Mouse (Mus musculus) thymus, adult 2 months (tissue): ENCODE data around the gene Ufc1. TPM values are rescaled to one million over a fixed set of nuclear protein-coding genes. Genes with fewer than 3 reads are reported as not detected.

ENCODE experiments used
- DNase-seq: peaks from one replicate; pipeline ENCODE4 v3.0.0; 2021
- H3K27ac ChIP-seq: fragments of 200-500 bp; 2 replicates; pipeline ENCODE4 v1.5.1; 2012; ENCODE audit warnings: low read length, control low read depth; ENCODE audit not compliant: control insufficient read depth, insufficient read depth
- H3K27me3 ChIP-seq: fragments of 200-500 bp; 2 replicates; pipeline ENCODE4 v1.6.1; 2012; ENCODE audit warnings: mild to moderate bottlenecking, low read length, moderate library complexity, mixed read lengths; ENCODE audit not compliant: control insufficient read depth, insufficient read depth
- H3K36me3 ChIP-seq: fragments of 200-500 bp; 2 replicates; pipeline ENCODE4 v1.6.1; 2012; ENCODE audit warnings: mild to moderate bottlenecking, low read length, moderate library complexity; ENCODE audit not compliant: control insufficient read depth, insufficient read depth
- H3K4me1 ChIP-seq: fragments of 200-500 bp; replicated peaks from 2 replicates; pipeline ENCODE4 v1.6.1; 2012; ENCODE audit warnings: low read length; ENCODE audit not compliant: control insufficient read depth, insufficient read depth
- H3K4me3 ChIP-seq: fragments of 200-500 bp; 2 replicates; pipeline ENCODE4 v1.5.1; 2012; ENCODE audit warnings: mild to moderate bottlenecking, low read length, control low read depth, moderate library complexity; ENCODE audit not compliant: control insufficient read depth, insufficient read depth
- CTCF ChIP-seq: fragments of 200-500 bp; IDR thresholded peaks from 2 replicates; pipeline ENCODE4 v1.5.1; 2012; ENCODE audit warnings: mild to moderate bottlenecking, control low read depth, low read length, moderate library complexity, borderline replicate concordance; ENCODE audit not compliant: control insufficient read depth, poor library complexity, insufficient read depth; ENCODE audit errors: extremely low read depth
- POLR2A ChIP-seq: fragments of 200-500 bp; IDR thresholded peaks from 2 replicates; pipeline ENCODE4 v1.6.1; 2012; ENCODE audit warnings: mild to moderate bottlenecking, low read length, control low read depth, moderate library complexity; ENCODE audit not compliant: control insufficient read depth, poor library complexity, insufficient read depth; ENCODE audit errors: extremely low read depth
- WGBS: fragments of 180-500 bp; shearing (Covaris S2); methylation state at CpG from one replicate; pipeline ENCODE4 v1.1.7; 2018; 5-methylcytosine and 5-hydroxymethylcytosine counted together
- polyA plus RNA-seq: library from polyadenylated mRNA; depleted of rRNA; stranded (reverse); fragments of >200 nt; gene quantifications from 2 replicates; pipeline ENCODE4 v1.2.3, GENCODE M21; 2012; rRNA removed

Gene Ufc1
- polyA plus RNA-seq = 18.5 and 20.2 TPM in 2 replicates

DNA sequence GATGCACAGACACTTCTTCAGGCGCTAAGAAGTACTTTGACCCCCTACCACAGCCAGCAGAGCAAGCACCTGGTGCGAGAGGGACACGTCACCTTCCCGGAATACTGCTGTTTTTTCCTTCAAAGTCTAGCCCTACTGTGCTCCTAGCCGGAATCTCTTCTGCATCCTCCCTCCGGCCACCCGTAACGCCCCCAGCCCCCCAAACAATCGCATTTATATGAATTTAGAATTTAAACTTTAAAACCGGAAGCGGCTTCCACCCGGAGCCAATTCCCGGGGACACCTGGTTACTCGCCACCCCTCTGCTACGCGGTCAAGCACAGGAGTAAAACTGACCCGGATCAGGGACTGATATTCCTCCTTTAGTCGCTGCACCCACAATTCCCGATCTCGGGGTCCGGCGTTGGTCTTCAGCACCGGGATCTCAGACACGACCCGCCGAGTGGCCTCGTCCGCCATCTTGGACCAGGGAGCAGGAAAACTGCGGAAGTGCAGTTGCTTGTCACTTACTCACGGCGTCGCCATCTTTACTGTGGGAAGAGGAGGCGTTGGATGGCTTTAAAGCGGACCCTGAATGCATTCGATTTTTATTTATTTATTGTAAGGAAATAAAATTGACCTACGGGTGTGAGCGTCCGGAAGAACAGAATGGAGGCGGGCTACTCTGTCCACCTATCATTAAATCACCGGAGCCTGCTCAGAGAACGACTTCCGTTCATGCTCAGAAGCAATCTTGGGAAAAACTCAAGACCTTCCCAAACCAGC is at the start of gene Ufc1:
TSS of gene Ufc1 (minus strand) at position 727 of the 765 bp plus-strand sequence.
- TF ChIP-seq POLR2A (0 out of 2 replicates have a peak, but pooled peaks have one; percentile 41), CTCF (no peak)
- DNase-seq = peak; percentile 76
- WGBS = under 1% methylated on average over 42 of the region's 42 CpGs
- H3K27me3 ChIP-seq = no peaks in the 10 kb centered on the region
- peak within 1 kb of the TSS; percentile 88 for H3K4me3 ChIP-seq
- no peaks in the 10 kb centered on the region; the same call in 1 of the 2 replicates for H3K36me3 ChIP-seq
- H3K27ac ChIP-seq = peak within 1 kb of the TSS; percentile 54
- peaks cover 2% of the 10 kb centered on the region; the same call in 1 of the 2 replicates for H3K4me1 ChIP-seq

DNA sequence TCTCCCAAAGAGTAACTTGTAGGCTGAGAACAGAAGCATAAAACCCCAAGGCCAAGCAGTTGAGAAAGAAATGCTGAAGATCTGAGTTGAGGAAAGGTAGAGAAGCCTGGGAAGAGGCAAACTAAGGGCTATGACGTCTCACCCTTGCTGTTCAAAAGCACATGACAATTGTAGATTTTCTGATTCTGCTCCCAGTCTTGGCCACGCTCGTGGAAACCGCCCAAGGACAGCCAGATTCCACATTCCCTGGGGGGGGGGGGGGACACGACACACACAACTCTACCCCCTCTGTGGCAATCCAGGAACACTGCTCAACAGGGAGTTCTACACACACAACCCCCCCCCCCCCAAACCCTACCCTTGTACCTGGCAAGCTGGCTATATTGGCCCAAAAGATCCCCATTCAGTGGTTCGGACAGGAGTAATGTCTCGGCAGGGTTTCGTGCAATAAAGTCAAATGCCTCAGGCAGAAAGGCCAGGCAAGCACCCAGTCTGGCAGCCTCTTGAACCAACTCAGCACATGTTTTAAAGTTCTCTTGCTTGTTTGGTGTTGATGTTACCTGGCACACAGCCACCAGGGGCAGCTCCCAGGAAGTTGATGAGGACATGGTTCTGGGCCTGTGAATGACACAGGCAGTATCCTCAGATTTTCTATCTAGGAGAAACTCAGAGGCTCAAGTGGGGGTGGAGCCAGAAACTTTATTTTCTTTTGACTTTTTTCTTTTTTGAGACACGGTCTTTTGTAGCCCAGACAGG is 49.3 kb upstream of the Ufc1 start:
- WGBS = 90% methylated on average over 9 of the region's 9 CpGs
- DNase-seq = no peak
- peaks cover 35% of the 10 kb centered on the region for H3K36me3 ChIP-seq
- no peaks in the 10 kb centered on the region for H3K27me3 ChIP-seq
- H3K4me3 ChIP-seq = no peak overlapping the region
- TF ChIP-seq POLR2A = no peak
- TF ChIP-seq CTCF = no peak
- no peak overlapping the region for H3K27ac ChIP-seq
- H3K4me1 ChIP-seq = peaks cover 12% of the 10 kb centered on the region

DNA sequence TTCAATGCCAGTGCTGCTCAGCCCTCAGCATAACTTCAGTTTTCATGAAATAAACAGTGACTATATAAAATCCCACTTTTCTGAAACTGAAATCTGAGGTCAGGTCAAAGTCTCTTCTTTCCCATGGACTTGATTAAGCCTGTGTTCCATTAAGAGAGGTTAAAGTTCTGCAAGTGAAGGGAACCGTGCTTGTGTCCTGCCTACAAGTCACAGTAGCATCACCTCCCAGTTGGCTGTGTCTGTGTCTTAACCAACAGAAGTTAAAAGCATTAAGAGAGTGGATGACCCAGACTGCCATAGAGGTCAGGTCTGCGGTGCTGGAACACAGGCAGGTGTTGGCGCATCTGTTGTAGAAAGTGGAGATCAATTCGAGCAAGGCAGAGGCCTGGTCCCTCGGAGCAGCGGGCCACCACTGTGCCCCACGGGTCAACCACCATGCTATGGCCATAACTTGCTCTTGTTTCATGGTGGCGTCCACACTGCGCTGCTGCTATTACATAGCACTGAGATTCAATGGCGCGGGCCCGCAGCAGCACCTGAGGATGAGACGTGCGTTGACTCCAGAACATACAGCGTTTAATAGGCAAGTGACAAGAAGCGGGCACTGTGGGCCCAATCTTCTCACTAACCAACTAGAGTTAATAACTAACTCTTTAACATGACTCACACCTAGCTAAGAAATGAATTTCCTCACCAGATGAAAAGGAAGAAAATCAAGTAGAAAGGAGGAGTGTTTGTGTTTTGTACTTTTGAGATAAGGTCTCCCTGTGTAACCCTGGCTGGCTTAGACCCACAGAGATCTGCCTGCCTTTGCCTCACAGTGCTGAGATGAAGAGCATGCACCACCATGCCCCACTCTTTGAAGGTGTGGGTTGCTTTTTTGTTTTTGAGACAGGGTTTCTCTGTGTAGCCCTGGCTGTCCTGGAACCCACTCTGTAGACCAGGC is 47.7 kb upstream of the Ufc1 start:
- Histone ChIP-seq H3K4me1 (peaks cover 12% of the 10 kb centered on the region), H3K4me3 (no peak overlapping the region), H3K27me3 (no peaks in the 10 kb centered on the region), H3K27ac (no peak overlapping the region), H3K36me3 (peaks cover 50% of the 10 kb centered on the region)
- DNase-seq = no peak
- TF ChIP-seq CTCF (no peak), POLR2A (no peak)
- 98% methylated on average over 16 of the region's 16 CpGs for WGBS

GRCm38 (mm10) chr1:171330216-171330560 is 35.4 kb upstream of the Ufc1 start:
- H3K4me1 ChIP-seq = peaks cover 8% of the 10 kb centered on the region
- H3K27me3 ChIP-seq = no peaks in the 10 kb centered on the region
- peak overlapping the region; percentile 16; the same call in 1 of the 2 replicates for H3K27ac ChIP-seq
- no peaks in the 10 kb centered on the region for H3K36me3 ChIP-seq
- TF ChIP-seq POLR2A = no peak
- TF ChIP-seq CTCF = no peak
- peak overlapping the region; percentile 90 for H3K4me3 ChIP-seq
- no peak for DNase-seq
- 4% methylated on average over 4 of the region's 4 CpGs for WGBS

DNA sequence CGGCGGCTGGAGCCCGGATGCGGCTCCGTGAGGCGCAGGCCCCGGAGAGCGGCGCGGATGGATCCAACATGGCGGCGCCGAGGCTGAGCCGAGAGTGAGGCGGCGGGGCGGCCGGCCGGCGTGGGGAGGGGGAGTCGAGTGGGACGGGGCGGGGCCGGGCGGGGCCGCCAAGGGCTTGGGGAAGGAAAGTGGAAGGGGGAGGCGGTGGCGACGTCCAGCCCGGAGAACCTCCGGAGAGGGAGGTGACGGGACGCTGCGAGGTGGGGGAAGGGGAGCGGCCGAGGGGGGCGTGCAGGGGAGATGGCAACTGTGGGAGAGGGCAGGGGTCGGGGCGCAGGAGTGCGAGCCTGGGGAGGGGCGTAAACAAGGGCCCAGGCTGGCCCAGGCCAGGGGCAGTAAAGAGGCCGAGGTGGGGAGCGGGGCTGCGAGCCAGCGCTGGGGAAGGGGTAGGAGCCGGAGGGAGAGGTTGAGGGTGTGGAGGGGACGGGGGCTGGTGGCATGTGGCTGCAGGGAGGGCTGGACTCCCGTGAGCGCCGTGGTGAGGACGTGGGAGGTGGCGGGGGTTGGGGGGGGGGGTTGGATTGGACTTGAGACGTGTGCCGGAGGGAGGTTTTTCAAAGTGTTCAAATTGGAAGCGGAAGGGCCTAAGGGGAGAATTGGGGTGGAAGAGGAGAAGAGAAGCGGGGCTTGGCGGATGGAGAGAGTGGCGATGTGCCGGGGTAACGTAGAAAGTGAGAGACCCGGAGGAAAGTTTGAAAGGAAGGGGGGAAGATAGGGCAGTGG is 34.8 kb upstream of the Ufc1 start:
- WGBS = 1% methylated on average over 47 of the region's 61 CpGs
- TF ChIP-seq POLR2A (no peak), CTCF (no peak)
- Histone ChIP-seq H3K27me3 (no peaks in the 10 kb centered on the region), H3K4me1 (peaks cover 8% of the 10 kb centered on the region), H3K27ac (peak overlapping the region; percentile 16; the same call in 1 of the 2 replicates), H3K4me3 (peak overlapping the region; percentile 90), H3K36me3 (no peaks in the 10 kb centered on the region)
- DNase-seq = peak; percentile 80
